Mouse (Mus musculus): ENCODE results near the gene Wdr93. TPM values are rescaled to one million over a fixed set of nuclear protein-coding genes. Genes with fewer than 3 reads are reported as not detected.

Gene Wdr93
- polyA plus RNA-seq, 1 experiment from 2014 or later = 0.35 TPM

DNA sequence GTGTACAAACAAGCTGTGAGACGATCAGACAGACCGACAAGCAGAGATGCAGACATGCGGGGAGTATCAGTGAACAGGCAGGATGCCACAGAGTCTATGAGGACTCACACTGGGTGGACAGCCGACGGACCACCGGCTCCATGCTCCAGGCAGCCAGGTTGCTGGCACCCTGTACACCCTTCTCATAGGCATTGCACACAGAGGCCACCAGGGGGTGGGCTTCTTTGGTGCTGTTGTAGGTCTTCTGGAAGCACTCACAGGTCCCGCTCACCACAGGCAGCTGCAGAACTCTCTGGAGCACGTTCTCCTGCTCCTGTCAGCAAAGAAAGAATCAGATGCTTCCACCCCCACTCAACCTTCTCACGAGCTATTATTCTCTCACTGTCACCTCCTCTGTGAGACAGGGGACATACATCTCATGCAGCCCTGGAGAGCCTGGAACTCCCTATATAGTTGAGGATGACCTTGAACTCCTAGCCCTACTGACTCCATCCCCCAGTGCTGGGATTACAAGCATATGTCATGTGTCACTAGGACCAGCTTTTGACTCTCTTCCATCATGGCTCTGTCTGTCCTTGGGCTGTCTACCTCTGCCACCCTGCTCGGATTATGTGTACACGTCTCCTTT, 13.1 kb upstream of the Wdr93 start:
- H3K27me3 ChIP-seq (replicated peaks) = 0 out of 2 replicates have a peak, but pooled peaks cover 4% of the 10 kb centered on the region
- no peak overlapping the region for H3K9ac ChIP-seq
- ATAC-seq (ENCODE audit: insufficient read depth, low FRiP score, low read depth) = no peak
- H3K4me2 ChIP-seq = no peak overlapping the region
- no peak overlapping the region for H3K27ac ChIP-seq
- 63% methylated on average over 11 of the region's 11 CpGs for WGBS
- no peaks in the 10 kb centered on the region for H3K36me3 ChIP-seq
- no peak overlapping the region for H3K4me3 ChIP-seq (replicated peaks)
- no peaks in the 10 kb centered on the region for H3K4me1 ChIP-seq
- H3K9me3 ChIP-seq = no peaks in the 10 kb centered on the region

DNA sequence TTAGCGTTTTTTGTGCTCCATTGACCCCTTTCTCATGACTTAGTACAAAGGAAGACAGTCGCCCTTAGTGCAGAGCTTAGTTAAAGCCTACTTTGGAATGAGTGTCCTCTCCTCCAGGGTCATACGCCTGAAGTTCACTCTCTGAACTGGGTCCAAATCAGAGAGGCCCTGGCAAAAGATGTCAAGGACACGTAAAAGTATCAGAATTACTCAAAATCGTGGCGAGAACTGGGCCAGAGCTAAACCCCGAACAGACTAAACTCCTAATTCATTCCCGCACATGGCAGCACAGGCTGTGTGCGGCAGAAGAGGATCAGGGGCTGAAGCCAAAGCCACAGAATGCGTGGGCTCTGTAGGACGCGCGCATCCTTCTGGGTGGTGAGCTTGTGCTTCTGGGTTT, 11.5 kb upstream of the Wdr93 start:
- no peaks in the 10 kb centered on the region for H3K4me1 ChIP-seq
- H3K27me3 ChIP-seq (replicated peaks) = 0 out of 2 replicates have a peak, but pooled peaks cover 4% of the 10 kb centered on the region
- H3K9me3 ChIP-seq = no peaks in the 10 kb centered on the region
- H3K9ac ChIP-seq = no peak overlapping the region
- H3K36me3 ChIP-seq = no peaks in the 10 kb centered on the region
- WGBS = 81% methylated on average over 13 of the region's 13 CpGs
- H3K4me2 ChIP-seq = no peak overlapping the region
- no peak for ATAC-seq (ENCODE audit: insufficient read depth, low FRiP score, low read depth)
- H3K4me3 ChIP-seq (replicated peaks) = no peak overlapping the region
- H3K27ac ChIP-seq = no peak overlapping the region

GRCm38 (mm10) chr7:79732622-79733021, 10.3 kb upstream of the Wdr93 start, which contains the start of gene Plin1:
TSS of gene Plin1 (minus strand) at chr7:79732903.
- Histone ChIP-seq H3K4me2 (no peak within 1 kb of the TSS), H3K4me1 (no peaks in the 10 kb centered on the region), H3K27me3 (replicated peaks) (0 out of 2 replicates have a peak, but pooled peaks cover 4% of the 10 kb centered on the region), H3K9me3 (no peaks in the 10 kb centered on the region), H3K9ac (no peak within 1 kb of the TSS), H3K4me3 (replicated peaks) (no peak within 1 kb of the TSS), H3K27ac (no peak within 1 kb of the TSS), H3K36me3 (no peaks in the 10 kb centered on the region)
- no peak for ATAC-seq (ENCODE audit: insufficient read depth, low FRiP score, low read depth)
- WGBS = 61% methylated on average over 4 of the region's 4 CpGs

GRCm38 (mm10) chr7:79734563-79734962, 8.4 kb upstream of the Wdr93 start:
- H3K36me3 ChIP-seq = no peaks in the 10 kb centered on the region
- 74% methylated on average over 8 of the region's 8 CpGs for WGBS
- H3K4me3 ChIP-seq (replicated peaks) = no peak overlapping the region
- no peaks in the 10 kb centered on the region for H3K27me3 ChIP-seq (replicated peaks)
- H3K4me2 ChIP-seq = no peak overlapping the region
- H3K9ac ChIP-seq = no peak overlapping the region
- no peaks in the 10 kb centered on the region for H3K9me3 ChIP-seq
- H3K4me1 ChIP-seq = no peaks in the 10 kb centered on the region
- H3K27ac ChIP-seq = no peak overlapping the region
- no peak for ATAC-seq (ENCODE audit: insufficient read depth, low FRiP score, low read depth)

GRCm38 (mm10) chr7:79736511-79736910, 6.5 kb upstream of the Wdr93 start:
- ATAC-seq (ENCODE audit: insufficient read depth, low FRiP score, low read depth) = no peak
- Histone ChIP-seq H3K36me3 (no peaks in the 10 kb centered on the region), H3K4me3 (replicated peaks) (no peak overlapping the region), H3K27me3 (replicated peaks) (no peaks in the 10 kb centered on the region), H3K9ac (no peak overlapping the region), H3K9me3 (no peaks in the 10 kb centered on the region), H3K27ac (no peak overlapping the region), H3K4me2 (no peak overlapping the region), H3K4me1 (no peaks in the 10 kb centered on the region)
- 78% methylated on average over 14 of the region's 14 CpGs for WGBS

- H3K4me3 ChIP-seq (replicated peaks) = no peak overlapping the region
- H3K9ac ChIP-seq = no peak overlapping the region
- H3K9me3 ChIP-seq = no peaks in the 10 kb centered on the region
- H3K36me3 ChIP-seq = no peaks in the 10 kb centered on the region
- WGBS = 85% methylated on average over 2 of the region's 2 CpGs
- no peak overlapping the region for H3K4me2 ChIP-seq
- peaks cover 4% of the 10 kb centered on the region; the same call in 1 of the 2 replicates for H3K4me1 ChIP-seq
- ATAC-seq (ENCODE audit: insufficient read depth, low FRiP score, low read depth) = no peak
- H3K27me3 ChIP-seq (replicated peaks) = no peaks in the 10 kb centered on the region
- H3K27ac ChIP-seq = no peak overlapping the region
Observed at GRCm38 (mm10) chr7:79738913-79739312, 4.0 kb upstream of the Wdr93 start.

- Histone ChIP-seq H3K9ac (no peak overlapping the region), H3K4me2 (no peak overlapping the region), H3K4me1 (peaks cover 4% of the 10 kb centered on the region; the same call in 1 of the 2 replicates), H3K36me3 (no peaks in the 10 kb centered on the region), H3K27me3 (replicated peaks) (no peaks in the 10 kb centered on the region), H3K9me3 (no peaks in the 10 kb centered on the region), H3K4me3 (replicated peaks) (no peak overlapping the region), H3K27ac (no peak overlapping the region)
- no peak for ATAC-seq (ENCODE audit: insufficient read depth, low FRiP score, low read depth)
- 76% methylated on average over 4 of the region's 4 CpGs for WGBS
Observed at GRCm38 (mm10) chr7:79740279-79740678, 2.7 kb upstream of the Wdr93 start.

- no peak for ATAC-seq (ENCODE audit: insufficient read depth, low FRiP score, low read depth)
- peak overlapping the region; percentile 83 for H3K4me3 ChIP-seq (replicated peaks)
Observed at GRCm38 (mm10) chr7:79742277-79742658, 695 bp upstream of the Wdr93 start.

GRCm38 (mm10) chr7:79744051-79744450, 1.1 kb downstream of the Wdr93 start:
- Histone ChIP-seq H3K9ac (no peak overlapping the region), H3K27me3 (replicated peaks) (no peaks in the 10 kb centered on the region), H3K36me3 (no peaks in the 10 kb centered on the region), H3K4me2 (no peak overlapping the region), H3K27ac (no peak overlapping the region), H3K4me1 (peaks cover 4% of the 10 kb centered on the region; the same call in 1 of the 2 replicates), H3K4me3 (replicated peaks) (no peak overlapping the region), H3K9me3 (no peaks in the 10 kb centered on the region)
- 89% methylated on average over 9 of the region's 9 CpGs for WGBS
- ATAC-seq (ENCODE audit: insufficient read depth, low FRiP score, low read depth) = no peak

More at GRCm38 (mm10) chr7:79742277-79742658, 695 bp upstream of the Wdr93 start:
- WGBS = 9% methylated on average over 11 of the region's 11 CpGs
- peaks cover 4% of the 10 kb centered on the region; the same call in 1 of the 2 replicates for H3K4me1 ChIP-seq
- H3K27ac ChIP-seq = no peak overlapping the region
- no peaks in the 10 kb centered on the region for H3K27me3 ChIP-seq (replicated peaks)
- no peaks in the 10 kb centered on the region for H3K36me3 ChIP-seq
- peak overlapping the region; percentile 58; the same call in 1 of the 2 replicates for H3K9ac ChIP-seq
- H3K4me2 ChIP-seq = peak overlapping the region; percentile 95
- no peaks in the 10 kb centered on the region for H3K9me3 ChIP-seq

- peaks cover 4% of the 10 kb centered on the region; the same call in 1 of the 2 replicates for H3K4me1 ChIP-seq
- H3K4me2 ChIP-seq = no peak overlapping the region
- no peak overlapping the region for H3K4me3 ChIP-seq (replicated peaks)
- no peak overlapping the region for H3K9ac ChIP-seq
- H3K36me3 ChIP-seq = no peaks in the 10 kb centered on the region
- no peaks in the 10 kb centered on the region for H3K27me3 ChIP-seq (replicated peaks)
- WGBS = 75% methylated on average over 5 of the region's 5 CpGs
- ATAC-seq (ENCODE audit: insufficient read depth, low FRiP score, low read depth) = no peak
- no peaks in the 10 kb centered on the region for H3K9me3 ChIP-seq
- no peak overlapping the region for H3K27ac ChIP-seq
Observed at GRCm38 (mm10) chr7:79744585-79744984, 1.6 kb downstream of the Wdr93 start.

DNA sequence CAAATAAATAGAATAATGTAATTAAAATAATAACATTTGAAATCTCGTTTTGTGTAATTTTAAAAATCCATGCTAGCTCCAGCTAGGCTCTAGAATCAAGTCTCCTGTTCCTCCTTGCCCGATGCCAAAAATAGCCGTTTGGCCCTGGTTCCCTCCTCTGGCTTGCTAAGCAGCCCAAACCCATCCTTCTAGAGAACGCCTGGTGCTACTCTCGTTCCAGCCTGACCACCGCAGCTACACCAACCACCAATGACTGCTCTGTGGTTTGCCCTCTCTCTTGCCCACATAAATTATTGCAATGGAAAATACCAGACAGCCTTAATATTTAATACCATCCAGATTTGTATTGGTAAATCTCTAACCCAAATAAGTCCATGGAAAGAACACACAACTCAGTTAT, 4.7 kb downstream of the Wdr93 start:
- WGBS = 75% methylated on average over 6 of the region's 6 CpGs
- Histone ChIP-seq H3K27ac (no peak overlapping the region), H3K9ac (no peak overlapping the region), H3K4me2 (no peak overlapping the region), H3K36me3 (no peaks in the 10 kb centered on the region), H3K4me3 (replicated peaks) (no peak overlapping the region), H3K9me3 (no peaks in the 10 kb centered on the region), H3K4me1 (peaks cover 4% of the 10 kb centered on the region; the same call in 1 of the 2 replicates), H3K27me3 (replicated peaks) (no peaks in the 10 kb centered on the region)
- ATAC-seq (ENCODE audit: insufficient read depth, low FRiP score, low read depth) = no peak

- no peaks in the 10 kb centered on the region for H3K9me3 ChIP-seq
- no peak overlapping the region for H3K9ac ChIP-seq
- H3K4me2 ChIP-seq = no peak overlapping the region
- H3K27me3 ChIP-seq (replicated peaks) = no peaks in the 10 kb centered on the region
- H3K4me1 ChIP-seq = no peaks in the 10 kb centered on the region
- no peaks in the 10 kb centered on the region for H3K36me3 ChIP-seq
- 79% methylated on average over 6 of the region's 6 CpGs for whole genome bisulfite sequencing
- ATAC-seq (ENCODE audit: insufficient read depth, low FRiP score, low read depth) = no peak
- H3K4me3 ChIP-seq (replicated peaks) = no peak overlapping the region
- H3K27ac ChIP-seq = no peak overlapping the region
Observed at GRCm38 (mm10) chr7:79749511-79749910, 6.5 kb downstream of the Wdr93 start.
